Mouse (Mus musculus) midbrain, embryonic 14.5 days (tissue): ENCODE measurements at regions not wholly inside any gene's neighbourhood (a gene's known extent, or its start where the extent isn't known, plus 50 kb on each side); places are given as distances from the start of the nearest gene placed in this dataset.
A peak's percentile ranks its signal among the peaks of the same experiment; 100 is the strongest.

Experiments used
- ATAC-seq: fragments of 200-750 bp; cut with Nextera tagmentation; 2 replicates; pipeline ENCODE4 v1.8.0; 2017; ENCODE audit warnings: moderate number of reproducible peaks, moderate library complexity; ENCODE audit not compliant: low FRiP score, low TSS enrichment
- DNase-seq: peaks from one replicate; pipeline ENCODE4 v3.0.0-alpha.2; 2015
- H3K27ac ChIP-seq: fragments of 300-500 bp; sonication (generic); replicated peaks from 2 replicates; pipeline ENCODE4 v1.5.1; 2014; ENCODE audit warnings: mild to moderate bottlenecking, low read depth, low read length, moderate library complexity
- H3K27me3 ChIP-seq: fragments of 300-500 bp; sonication (generic); 2 replicates; pipeline ENCODE4 v1.6.1; 2014; ENCODE audit warnings: low read length, control low read depth, mixed read lengths; ENCODE audit not compliant: control insufficient read depth, insufficient read depth
- H3K36me3 ChIP-seq: fragments of 300-500 bp; sonication (generic); 2 replicates; pipeline ENCODE4 v1.6.1; 2014; ENCODE audit warnings: low read length, control low read depth; ENCODE audit not compliant: control insufficient read depth, insufficient read depth
- H3K4me1 ChIP-seq: fragments of 300-500 bp; sonication (generic); 2 replicates; pipeline ENCODE4 v1.6.1; 2014; ENCODE audit warnings: mild to moderate bottlenecking, antibody characterized with exemption, low read length, control low read depth; ENCODE audit not compliant: control insufficient read depth, insufficient read depth
- H3K4me2 ChIP-seq: fragments of 300-500 bp; sonication (generic); 2 replicates; pipeline ENCODE4 v1.6.1; 2014; ENCODE audit warnings: mild to moderate bottlenecking, low read length, moderate library complexity
- H3K4me3 ChIP-seq: fragments of 300-500 bp; sonication (generic); replicated peaks from 2 replicates; pipeline ENCODE4 v1.5.1; 2014; ENCODE audit warnings: low read depth, low read length
- H3K9ac ChIP-seq: fragments of 300-500 bp; sonication (generic); replicated peaks from 2 replicates; pipeline ENCODE4 v1.6.1; 2014; ENCODE audit warnings: mild to moderate bottlenecking, low read length, moderate library complexity
- H3K9me3 ChIP-seq: fragments of 300-500 bp; sonication (generic); 2 replicates; pipeline ENCODE4 v1.6.1; 2016; ENCODE audit warnings: low read length, control low read depth, mixed read lengths; ENCODE audit not compliant: control insufficient read depth
- WGBS: fragments of 180-500 bp; shearing (Covaris S2); extraction: QIAGEN DNeasy Blood & Tissue Kit; methylation state at CpG from one replicate; pipeline ENCODE4 v1.1.7; 2014; 5-methylcytosine and 5-hydroxymethylcytosine counted together

- H3K4me3 ChIP-seq: no peak overlapping the region
- no peak for DNase-seq
- no peaks in the 10 kb centered on the region for H3K9me3 ChIP-seq
- no peak overlapping the region for H3K9ac ChIP-seq
- no peaks in the 10 kb centered on the region for H3K36me3 ChIP-seq
- H3K27me3 ChIP-seq: no peaks in the 10 kb centered on the region
- no peak for ATAC-seq
- H3K4me2 ChIP-seq: no peak overlapping the region
- 88% methylated on average over 3 of the region's 3 CpGs for WGBS
- H3K27ac ChIP-seq: no peak overlapping the region
- 0 out of 2 replicates have a peak, but pooled peaks cover 3% of the 10 kb centered on the region for H3K4me1 ChIP-seq
Measured at GRCm38 (mm10) chr19:32881443-32881842, 124.1 kb downstream of the Pten start.

GRCm38 (mm10) chr19:32884279-32884678 lies 127.0 kb downstream of the Pten start:
- WGBS: 84% methylated on average over 3 of the region's 3 CpGs
- Histone ChIP-seq H3K9me3 (no peaks in the 10 kb centered on the region), H3K36me3 (no peaks in the 10 kb centered on the region), H3K9ac (no peak overlapping the region), H3K27ac (no peak overlapping the region), H3K27me3 (no peaks in the 10 kb centered on the region), H3K4me1 (0 out of 2 replicates have a peak, but pooled peaks cover 3% of the 10 kb centered on the region), H3K4me3 (no peak overlapping the region), H3K4me2 (no peak overlapping the region)
- DNase-seq (no peak), ATAC-seq (no peak)

- DNase-seq: peak; percentile 59
- Histone ChIP-seq H3K36me3 (no peaks in the 10 kb centered on the region), H3K4me3 (no peak overlapping the region), H3K27ac (peak overlapping the region; percentile 47; the same call in 1 of the 2 replicates), H3K27me3 (no peaks in the 10 kb centered on the region), H3K4me1 (0 out of 2 replicates have a peak, but pooled peaks cover 3% of the 10 kb centered on the region), H3K4me2 (peak overlapping the region; percentile 15; the same call in 1 of the 2 replicates), H3K9me3 (no peaks in the 10 kb centered on the region), H3K9ac (no peak overlapping the region)
- WGBS: 40% methylated on average over 12 of the region's 12 CpGs
- ATAC-seq: peak; percentile 63
Measured at GRCm38 (mm10) chr19:32885481-32886131, 128.3 kb downstream of the Pten start.

GRCm38 (mm10) chr19:32887190-32887589 lies 129.9 kb downstream of the Pten start:
- 79% methylated on average over 7 of the region's 7 CpGs for WGBS
- no peak for ATAC-seq
- Histone ChIP-seq H3K36me3 (no peaks in the 10 kb centered on the region), H3K4me3 (no peak overlapping the region), H3K9me3 (no peaks in the 10 kb centered on the region), H3K27ac (no peak overlapping the region), H3K27me3 (no peaks in the 10 kb centered on the region; the same call in 1 of the 2 replicates), H3K4me1 (0 out of 2 replicates have a peak, but pooled peaks cover 3% of the 10 kb centered on the region), H3K9ac (no peak overlapping the region), H3K4me2 (no peak overlapping the region)
- DNase-seq: no peak

- 74% methylated on average over 12 of the region's 12 CpGs for WGBS
- no peak overlapping the region for H3K4me3 ChIP-seq
Measured at GRCm38 (mm10) chr19:32888616-32889305, 131.5 kb downstream of the Pten start.

GRCm38 (mm10) chr19:32890801-32891200 lies 133.5 kb downstream of the Pten start:
- Histone ChIP-seq H3K27ac (no peak overlapping the region), H3K4me2 (no peak overlapping the region), H3K4me1 (0 out of 2 replicates have a peak, but pooled peaks cover 3% of the 10 kb centered on the region), H3K36me3 (no peaks in the 10 kb centered on the region), H3K9ac (no peak overlapping the region), H3K27me3 (no peaks in the 10 kb centered on the region; the same call in 1 of the 2 replicates), H3K4me3 (no peak overlapping the region), H3K9me3 (no peaks in the 10 kb centered on the region)
- DNase-seq (no peak), ATAC-seq (no peak)
- WGBS: 90% methylated on average over 6 of the region's 6 CpGs

More at GRCm38 (mm10) chr19:32888616-32889305, 131.5 kb downstream of the Pten start:
- Histone ChIP-seq H3K9ac (no peak overlapping the region), H3K4me1 (0 out of 2 replicates have a peak, but pooled peaks cover 3% of the 10 kb centered on the region), H3K27ac (no peak overlapping the region), H3K4me2 (no peak overlapping the region), H3K9me3 (no peaks in the 10 kb centered on the region), H3K27me3 (no peaks in the 10 kb centered on the region; the same call in 1 of the 2 replicates), H3K36me3 (no peaks in the 10 kb centered on the region)
- DNase-seq: no peak
- no peak for ATAC-seq

- Histone ChIP-seq H3K4me1 (no peaks in the 10 kb centered on the region), H3K27me3 (no peaks in the 10 kb centered on the region; the same call in 1 of the 2 replicates), H3K27ac (no peak overlapping the region), H3K9ac (no peak overlapping the region), H3K9me3 (no peaks in the 10 kb centered on the region), H3K4me2 (no peak overlapping the region), H3K36me3 (no peaks in the 10 kb centered on the region), H3K4me3 (no peak overlapping the region)
- 93% methylated on average over 5 of the region's 5 CpGs for WGBS
- no peak for DNase-seq
- no peak for ATAC-seq
Measured at GRCm38 (mm10) chr19:32892469-32892868, 135.2 kb downstream of the Pten start.

- Histone ChIP-seq H3K9me3 (no peaks in the 10 kb centered on the region), H3K4me2 (no peak overlapping the region), H3K36me3 (no peaks in the 10 kb centered on the region), H3K9ac (no peak overlapping the region), H3K4me1 (no peaks in the 10 kb centered on the region), H3K27ac (no peak overlapping the region), H3K27me3 (no peaks in the 10 kb centered on the region), H3K4me3 (no peak overlapping the region)
- DNase-seq (no peak), ATAC-seq (no peak)
- WGBS: 84% methylated on average over 7 of the region's 7 CpGs
Measured at GRCm38 (mm10) chr19:32903454-32904108, 146.3 kb downstream of the Pten start.
